Mouse (Mus musculus) hindbrain, embryonic 15.5 days (tissue): Measurements from ENCODE around the gene Mmrn2. TPM values are rescaled to one million over a fixed set of nuclear protein-coding genes. Genes with fewer than 3 reads are reported as not detected.
A peak's percentile ranks its signal among the peaks of the same experiment; 100 is the strongest.

Experiments used
- ATAC-seq: fragments of 200-750 bp; cut with Nextera tagmentation; 2 replicates; pipeline ENCODE4 v1.8.0; 2017; ENCODE audit warnings: low read depth, moderate number of reproducible peaks, moderate TSS enrichment; ENCODE audit not compliant: low FRiP score
- H3K27ac ChIP-seq: fragments of 300-500 bp; sonication (generic); replicated peaks from 2 replicates; pipeline ENCODE4 v1.5.1; 2015; ENCODE audit warnings: mild to moderate bottlenecking, inconsistent platforms
- H3K27me3 ChIP-seq: fragments of 300-500 bp; sonication (generic); 2 replicates; pipeline ENCODE4 v1.6.1; 2015; ENCODE audit warnings: control low read depth, inconsistent platforms
- H3K36me3 ChIP-seq: fragments of 300-500 bp; sonication (generic); 2 replicates; pipeline ENCODE4 v1.6.1; 2015; ENCODE audit warnings: control low read depth, inconsistent platforms
- H3K4me1 ChIP-seq: fragments of 300-500 bp; sonication (generic); replicated peaks from 2 replicates; pipeline ENCODE4 v1.6.1; 2015; ENCODE audit warnings: control low read depth, inconsistent platforms
- H3K4me2 ChIP-seq: fragments of 300-500 bp; sonication (generic); 2 replicates; pipeline ENCODE4 v1.6.1; 2015; ENCODE audit warnings: moderate library complexity, mild to moderate bottlenecking, inconsistent platforms
- H3K4me3 ChIP-seq: fragments of 300-500 bp; sonication (generic); 2 replicates; pipeline ENCODE4 v1.5.1; 2015; ENCODE audit warnings: mild to moderate bottlenecking, inconsistent platforms
- H3K9ac ChIP-seq: fragments of 300-500 bp; sonication (generic); 2 replicates; pipeline ENCODE4 v1.6.1; 2015; ENCODE audit warnings: inconsistent platforms
- H3K9me3 ChIP-seq: fragments of 300-500 bp; sonication (generic); 2 replicates; pipeline ENCODE4 v1.6.1; 2016; ENCODE audit warnings: control low read depth, inconsistent platforms
- WGBS: fragments of 180-500 bp; shearing (Covaris S2); methylation state at CpG from one replicate; pipeline ENCODE4 v1.1.7; 2015; 5-methylcytosine and 5-hydroxymethylcytosine counted together
- polyA plus RNA-seq: library from polyadenylated mRNA; unstranded; fragments of >200 nt; fragmentation: Nextera tagmentation; extraction: Ambion mirVana; gene quantifications from 2 replicates; pipeline ENCODE4 v1.2.1, GENCODE M21; 2015

Mmrn2 gene
- polyA plus RNA-seq, result 4.1 and 5.3 TPM in 2 replicates

- Histone ChIP-seq H3K4me2 (peak within 1 kb of the TSS; percentile 33), H3K27ac (no peak within 1 kb of the TSS; the same call in 1 of the 2 replicates)
- 76% methylated on average over 13 of the region's 13 CpGs for WGBS
Measured at GRCm38 (mm10) chr14:34375415-34375904, at the start of gene Mmrn2. Gene Mmrn2, plus strand, starts transcription at chr14:34375465.

GRCm38 (mm10) chr14:34326606-34327005 lies 48.7 kb upstream of the Mmrn2 start:
- no peaks in the 10 kb centered on the region for H3K4me1 ChIP-seq
- ATAC-seq, result no peak
- no peaks in the 10 kb centered on the region for H3K27me3 ChIP-seq
- WGBS, result 97% methylated on average over 3 of the region's 3 CpGs
- no peak overlapping the region for H3K4me3 ChIP-seq
- no peak overlapping the region for H3K9ac ChIP-seq
- H3K27ac ChIP-seq, result no peak overlapping the region
- H3K9me3 ChIP-seq, result no peaks in the 10 kb centered on the region
- no peak overlapping the region for H3K4me2 ChIP-seq
- H3K36me3 ChIP-seq, result peaks cover 51% of the 10 kb centered on the region

More at GRCm38 (mm10) chr14:34375415-34375904, at the start of gene Mmrn2:
- H3K9me3 ChIP-seq, result no peaks in the 10 kb centered on the region
- H3K36me3 ChIP-seq, result no peaks in the 10 kb centered on the region
- 0 out of 2 replicates have a peak within 1 kb of the TSS, but pooled peaks have one; percentile 1 for H3K4me3 ChIP-seq
- H3K4me1 ChIP-seq, result peaks cover 17% of the 10 kb centered on the region
- no peak for ATAC-seq
- no peak within 1 kb of the TSS for H3K9ac ChIP-seq
- H3K27me3 ChIP-seq, result no peaks in the 10 kb centered on the region

GRCm38 (mm10) chr14:34327618-34328017 lies 47.6 kb upstream of the Mmrn2 start:
- 82% methylated on average over 1 of the region's 1 CpGs for WGBS
- H3K4me3 ChIP-seq, result no peak overlapping the region
- H3K27ac ChIP-seq, result no peak overlapping the region
- H3K9ac ChIP-seq, result no peak overlapping the region
- no peak overlapping the region for H3K4me2 ChIP-seq
- H3K4me1 ChIP-seq, result no peaks in the 10 kb centered on the region
- H3K9me3 ChIP-seq, result no peaks in the 10 kb centered on the region
- no peaks in the 10 kb centered on the region for H3K27me3 ChIP-seq
- ATAC-seq, result no peak
- H3K36me3 ChIP-seq, result peaks cover 52% of the 10 kb centered on the region

GRCm38 (mm10) chr14:34330657-34331158 lies 44.6 kb upstream of the Mmrn2 start:
- H3K36me3 ChIP-seq, result peaks cover 55% of the 10 kb centered on the region

GRCm38 (mm10) chr14:34331886-34332285 lies 43.4 kb upstream of the Mmrn2 start:
- WGBS, result 70% methylated on average over 3 of the region's 3 CpGs
- Histone ChIP-seq H3K4me1 (no peaks in the 10 kb centered on the region), H3K4me3 (no peak overlapping the region), H3K9me3 (no peaks in the 10 kb centered on the region), H3K27ac (peak overlapping the region; percentile 71), H3K4me2 (no peak overlapping the region), H3K36me3 (peaks cover 57% of the 10 kb centered on the region), H3K27me3 (no peaks in the 10 kb centered on the region), H3K9ac (no peak overlapping the region)
- ATAC-seq, result no peak

More at GRCm38 (mm10) chr14:34330657-34331158, 44.6 kb upstream of the Mmrn2 start:
- WGBS, result 76% methylated on average over 9 of the region's 9 CpGs
- Histone ChIP-seq H3K9me3 (no peaks in the 10 kb centered on the region), H3K4me1 (no peaks in the 10 kb centered on the region), H3K27ac (peak overlapping the region; percentile 66), H3K9ac (no peak overlapping the region), H3K4me2 (no peak overlapping the region), H3K4me3 (no peak overlapping the region), H3K27me3 (no peaks in the 10 kb centered on the region)
- ATAC-seq, result peak; percentile 90

GRCm38 (mm10) chr14:34332476-34332875 lies 42.8 kb upstream of the Mmrn2 start:
- Histone ChIP-seq H3K27ac (peak overlapping the region; percentile 63), H3K4me2 (no peak overlapping the region), H3K9ac (no peak overlapping the region), H3K27me3 (no peaks in the 10 kb centered on the region), H3K4me3 (no peak overlapping the region), H3K36me3 (peaks cover 63% of the 10 kb centered on the region), H3K9me3 (no peaks in the 10 kb centered on the region), H3K4me1 (no peaks in the 10 kb centered on the region)
- 82% methylated on average over 5 of the region's 5 CpGs for WGBS
- peak; percentile 83 for ATAC-seq

GRCm38 (mm10) chr14:34339446-34339845 lies 35.8 kb upstream of the Mmrn2 start:
- peaks cover 85% of the 10 kb centered on the region for H3K36me3 ChIP-seq
- WGBS, result 49% methylated on average over 1 of the region's 1 CpGs
- peak; percentile 65; the same call in 1 of the 2 replicates for ATAC-seq

GRCm38 (mm10) chr14:34341993-34342392 lies 33.3 kb upstream of the Mmrn2 start:
- H3K4me3 ChIP-seq, result no peak overlapping the region
- no peak overlapping the region for H3K27ac ChIP-seq
- no peaks in the 10 kb centered on the region for H3K27me3 ChIP-seq
- no peaks in the 10 kb centered on the region for H3K9me3 ChIP-seq
- ATAC-seq, result no peak
- no peaks in the 10 kb centered on the region for H3K4me1 ChIP-seq
- no peak overlapping the region for H3K4me2 ChIP-seq
- no peak overlapping the region for H3K9ac ChIP-seq
- peaks cover 60% of the 10 kb centered on the region for H3K36me3 ChIP-seq
- WGBS, result 86% methylated on average over 4 of the region's 4 CpGs

More at GRCm38 (mm10) chr14:34339446-34339845, 35.8 kb upstream of the Mmrn2 start:
- no peak overlapping the region for H3K9ac ChIP-seq
- H3K4me3 ChIP-seq, result no peak overlapping the region
- H3K9me3 ChIP-seq, result no peaks in the 10 kb centered on the region
- no peaks in the 10 kb centered on the region for H3K4me1 ChIP-seq
- no peaks in the 10 kb centered on the region for H3K27me3 ChIP-seq
- no peak overlapping the region for H3K4me2 ChIP-seq
- H3K27ac ChIP-seq, result peak overlapping the region; percentile 38; the same call in 1 of the 2 replicates

- no peak overlapping the region for H3K27ac ChIP-seq
- no peaks in the 10 kb centered on the region for H3K27me3 ChIP-seq
- WGBS, result 94% methylated on average over 4 of the region's 4 CpGs
- no peak overlapping the region for H3K4me2 ChIP-seq
- peaks cover 49% of the 10 kb centered on the region for H3K36me3 ChIP-seq
- ATAC-seq, result no peak
- H3K9ac ChIP-seq, result no peak overlapping the region
- no peak overlapping the region for H3K4me3 ChIP-seq
- no peaks in the 10 kb centered on the region for H3K4me1 ChIP-seq
- no peaks in the 10 kb centered on the region for H3K9me3 ChIP-seq
Measured at GRCm38 (mm10) chr14:34343078-34343477, 32.2 kb upstream of the Mmrn2 start.

- no peak for ATAC-seq
- 72% methylated on average over 5 of the region's 5 CpGs for WGBS
- Histone ChIP-seq H3K9ac (no peak overlapping the region), H3K4me1 (no peaks in the 10 kb centered on the region), H3K4me2 (no peak overlapping the region), H3K36me3 (peaks cover 37% of the 10 kb centered on the region), H3K27ac (no peak overlapping the region), H3K9me3 (no peaks in the 10 kb centered on the region), H3K27me3 (no peaks in the 10 kb centered on the region), H3K4me3 (no peak overlapping the region)
Measured at GRCm38 (mm10) chr14:34344361-34344760, 30.9 kb upstream of the Mmrn2 start.

GRCm38 (mm10) chr14:34345771-34346566 lies 29.3 kb upstream of the Mmrn2 start:
- no peak overlapping the region for H3K27ac ChIP-seq
- H3K4me1 ChIP-seq, result no peaks in the 10 kb centered on the region
- ATAC-seq, result peak; percentile 62
- no peaks in the 10 kb centered on the region for H3K9me3 ChIP-seq
- H3K4me3 ChIP-seq, result no peak overlapping the region
- H3K27me3 ChIP-seq, result no peaks in the 10 kb centered on the region
- WGBS, result 70% methylated on average over 12 of the region's 12 CpGs
- no peak overlapping the region for H3K9ac ChIP-seq
- peaks cover 25% of the 10 kb centered on the region for H3K36me3 ChIP-seq
- no peak overlapping the region for H3K4me2 ChIP-seq

- Histone ChIP-seq H3K27ac (no peak overlapping the region), H3K4me1 (no peaks in the 10 kb centered on the region), H3K9ac (no peak overlapping the region), H3K4me2 (no peak overlapping the region), H3K9me3 (no peaks in the 10 kb centered on the region), H3K27me3 (no peaks in the 10 kb centered on the region), H3K4me3 (no peak overlapping the region), H3K36me3 (peaks cover 14% of the 10 kb centered on the region)
- WGBS, result 98% methylated on average over 5 of the region's 5 CpGs
- no peak for ATAC-seq
Measured at GRCm38 (mm10) chr14:34347084-34347483, 28.2 kb upstream of the Mmrn2 start.
